Mouse (Mus musculus) heart, embryonic 14.5 days (tissue): ENCODE measurements around the gene Apex1. TPM values are rescaled to one million over a fixed set of nuclear protein-coding genes. Genes with fewer than 3 reads are reported as not detected.

Experiments used
- ATAC-seq: fragments of 200-750 bp; cut with Nextera tagmentation; 2 replicates; pipeline ENCODE4 v1.8.0; 2017; ENCODE audit warnings: low read depth, moderate TSS enrichment; ENCODE audit not compliant: insufficient number of reproducible peaks, insufficient read depth, low FRiP score
- H3K27ac ChIP-seq, 2 experiments: fragments of 200-500 bp in 1 of 2; fragments of 300-500 bp in 1 of 2; sonication (generic) in 1 of 2; replicated peaks in 1 of 2; 2 replicates each; pipeline ENCODE4 v1.5.1; 2012 to 2014; ENCODE audit warnings: low read depth in 2 of 2, low read length in 2 of 2, control low read depth in 1 of 2, mild to moderate bottlenecking in 1 of 2, mixed read lengths in 1 of 2; ENCODE audit not compliant: control insufficient read depth in 1 of 2, insufficient read depth in 1 of 2
- H3K27me3 ChIP-seq: fragments of 300-500 bp; sonication (generic); 2 replicates; pipeline ENCODE4 v1.6.1; 2014; ENCODE audit warnings: mild to moderate bottlenecking, low read length, control low read depth; ENCODE audit not compliant: control insufficient read depth, insufficient read depth
- H3K36me3 ChIP-seq: fragments of 300-500 bp; sonication (generic); 2 replicates; pipeline ENCODE4 v1.6.1; 2014; ENCODE audit warnings: mild to moderate bottlenecking, control low read depth, low read length, mixed read lengths; ENCODE audit not compliant: control insufficient read depth, insufficient read depth
- H3K4me1 ChIP-seq, 2 experiments: fragments of 200-500 bp in 1 of 2; fragments of 300-500 bp in 1 of 2; sonication (generic) in 1 of 2; 2 replicates each; pipeline ENCODE4 v1.6.1; 2012 to 2014; ENCODE audit warnings: low read length in 2 of 2, control low read depth in 1 of 2, mixed read lengths in 1 of 2; ENCODE audit not compliant: control insufficient read depth in 2 of 2, insufficient read depth in 2 of 2
- H3K4me2 ChIP-seq: fragments of 300-500 bp; sonication (generic); 2 replicates; pipeline ENCODE4 v1.6.1; 2014; ENCODE audit warnings: mild to moderate bottlenecking, low read length
- H3K4me3 ChIP-seq, 2 experiments: fragments of 200-500 bp in 1 of 2; fragments of 300-500 bp in 1 of 2; sonication (generic) in 1 of 2; 2 replicates each; pipeline ENCODE4 v1.5.1; 2012 to 2014; ENCODE audit warnings: low read length in 2 of 2, mild to moderate bottlenecking in 2 of 2, control low read depth in 1 of 2, low read depth in 1 of 2, moderate library complexity in 1 of 2; ENCODE audit not compliant: control insufficient read depth in 1 of 2, insufficient read depth in 1 of 2
- H3K9ac ChIP-seq: fragments of 300-500 bp; sonication (generic); 2 replicates; pipeline ENCODE4 v1.6.1; 2014; ENCODE audit warnings: mild to moderate bottlenecking, low read length
- H3K9me3 ChIP-seq: fragments of 300-500 bp; sonication (generic); 2 replicates; pipeline ENCODE4 v1.6.1; 2016; ENCODE audit warnings: low read length, control low read depth; ENCODE audit not compliant: control insufficient read depth
- WGBS: fragments of 180-500 bp; shearing (Covaris S2); extraction: QIAGEN DNeasy Blood & Tissue Kit; methylation state at CpG from one replicate; pipeline ENCODE4 v1.1.7; 2014; 5-methylcytosine and 5-hydroxymethylcytosine counted together
- polyA plus RNA-seq: library from polyadenylated mRNA; unstranded; fragments of >200 nt; fragmentation: Nextera tagmentation; extraction: Ambion mirVana; gene quantifications from 2 replicates; pipeline ENCODE4 v1.2.1, GENCODE M21; 2014

The Apex1 gene
- polyA plus RNA-seq, 1 experiment from 2014 or later: 132 TPM

DNA sequence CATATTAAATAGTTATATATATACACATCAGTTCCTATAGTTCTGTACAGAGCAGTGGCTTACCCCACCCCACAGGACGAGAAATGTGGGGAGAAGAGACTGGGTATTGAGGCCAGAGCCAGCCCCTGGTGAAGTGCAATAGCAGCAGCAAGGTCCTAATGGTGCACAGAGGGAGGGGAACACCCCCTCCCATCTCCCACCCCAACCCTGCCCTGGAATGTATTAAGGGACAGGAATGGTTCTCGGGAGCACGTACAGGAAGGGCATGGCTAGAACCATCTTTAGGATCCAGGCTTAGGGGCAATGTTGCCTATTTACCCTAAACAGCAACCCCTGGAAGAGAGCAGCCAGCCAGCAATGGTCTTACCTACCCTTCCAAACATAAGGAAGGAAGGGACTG, 2.6 kb downstream of the Apex1 start:
- 79% methylated on average over 3 of the region's 3 CpGs for WGBS
- H3K27ac ChIP-seq: no peak overlapping the region
- no peak overlapping the region for H3K4me2 ChIP-seq
- ATAC-seq: no peak
- H3K9me3 ChIP-seq: no peaks in the 10 kb centered on the region
- no peak overlapping the region for H3K9ac ChIP-seq
- H3K4me1 ChIP-seq: peaks cover 5 to 25% of the 10 kb centered on the region in 2 experiments; a peak in 3 of 4 replicates
- H3K4me3 ChIP-seq: no peak overlapping the region
- H3K27me3 ChIP-seq: no peaks in the 10 kb centered on the region
- H3K36me3 ChIP-seq: peaks cover 37% of the 10 kb centered on the region

DNA sequence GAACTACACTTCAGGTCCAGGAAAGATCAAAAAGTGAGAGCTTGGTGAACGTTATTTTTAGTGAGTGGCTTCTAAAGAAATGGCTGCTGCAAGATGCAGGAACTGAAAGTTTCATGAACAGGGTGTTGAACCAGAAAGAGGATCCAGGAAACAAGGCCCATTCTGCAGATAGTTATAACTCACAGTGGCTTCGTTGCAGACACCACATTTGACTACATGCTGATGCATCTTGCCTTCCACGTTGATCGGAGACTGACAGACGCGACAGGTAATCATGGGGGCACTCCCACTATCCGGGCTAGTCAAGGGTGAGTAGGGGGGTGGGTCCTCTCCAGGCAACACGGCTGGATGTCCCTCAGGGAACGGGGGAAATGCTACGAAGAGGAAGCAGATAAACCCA, 5.2 kb downstream of the Apex1 start:
- 15% methylated on average over 10 of the region's 10 CpGs for WGBS
- peak overlapping the region; percentile 71 for H3K4me2 ChIP-seq
- peaks cover 5 to 18% of the 10 kb centered on the region in 2 experiments; a peak in 3 of 4 replicates for H3K4me1 ChIP-seq
- peaks cover 37% of the 10 kb centered on the region for H3K36me3 ChIP-seq
- H3K9ac ChIP-seq: peak overlapping the region; percentile 100
- H3K9me3 ChIP-seq: no peaks in the 10 kb centered on the region
- peak overlapping the region; percentile 69 to 85; a peak in 3 of 4 replicates for H3K27ac ChIP-seq
- no peaks in the 10 kb centered on the region for H3K27me3 ChIP-seq
- H3K4me3 ChIP-seq: peak overlapping the region; percentile 86 to 97
- no peak for ATAC-seq

DNA sequence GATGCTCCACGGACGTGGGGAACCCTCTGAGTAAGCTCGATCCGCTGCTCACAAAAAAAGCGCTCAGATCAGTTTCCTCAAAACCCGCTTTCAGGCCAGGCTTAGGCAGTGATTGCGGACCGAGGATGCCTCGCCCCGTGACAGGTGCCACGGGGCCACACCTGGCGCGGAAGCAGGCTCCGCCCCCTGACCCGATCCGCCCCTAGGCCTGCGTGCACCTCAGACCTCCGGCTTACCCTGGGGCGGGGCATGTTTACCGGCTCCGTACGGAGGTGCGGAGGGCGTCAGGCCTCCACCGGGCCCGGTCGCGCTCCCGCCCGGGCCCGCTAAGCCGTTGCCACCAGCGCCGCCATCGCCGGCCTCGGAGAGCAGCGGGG, 5.6 kb downstream of the Apex1 start:
- Histone ChIP-seq H3K9me3 (no peaks in the 10 kb centered on the region), H3K4me1 (peaks cover 5 to 18% of the 10 kb centered on the region in 2 experiments; a peak in 3 of 4 replicates), H3K27ac (peak overlapping the region; percentile 69 to 85), H3K4me3 (peak overlapping the region; percentile 86 to 97), H3K4me2 (peak overlapping the region; percentile 71), H3K9ac (peak overlapping the region; percentile 100), H3K36me3 (peaks cover 37% of the 10 kb centered on the region), H3K27me3 (no peaks in the 10 kb centered on the region)
- peak; percentile 45 for ATAC-seq
- WGBS: 1% methylated on average over 38 of the region's 38 CpGs

DNA sequence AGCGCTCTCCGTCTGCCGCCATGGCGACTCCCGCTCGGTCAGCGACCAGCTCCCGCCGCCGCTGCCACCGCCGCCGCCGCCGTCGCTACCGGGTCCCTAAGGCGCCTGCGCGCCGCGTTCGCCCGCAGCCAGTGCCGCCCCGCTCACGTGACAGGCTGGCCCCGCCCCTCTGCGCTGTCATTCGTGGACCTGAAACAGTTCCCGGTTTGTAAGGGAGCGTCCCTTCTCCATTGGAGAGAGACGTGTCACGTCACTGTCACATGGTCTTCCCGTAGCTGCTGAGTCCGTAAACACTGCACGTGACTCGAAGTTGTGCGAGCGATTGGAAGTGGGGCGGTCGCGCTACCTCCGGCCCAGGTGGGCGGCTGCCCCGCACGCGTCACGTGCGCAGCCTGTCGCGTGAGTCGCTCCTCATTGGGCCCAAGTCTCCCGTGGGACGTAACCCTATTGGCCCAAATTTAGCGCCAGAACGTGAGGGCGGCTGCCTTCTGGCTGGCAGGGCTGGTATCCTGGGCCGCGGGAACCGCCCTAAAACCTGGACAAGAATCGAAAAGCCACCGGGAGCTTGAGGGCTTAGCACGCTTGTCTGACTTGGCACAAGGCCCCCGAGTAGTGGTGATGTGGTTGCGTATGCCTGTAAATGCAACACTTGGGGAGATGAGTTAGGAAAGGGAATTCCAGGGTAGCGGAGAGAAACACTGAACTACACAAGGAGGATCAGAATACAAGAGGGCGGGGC, 6.2 kb downstream of the Apex1 start, which contains the start of the genes Pip4p1 and Pnp:
Gene Pip4p1, minus strand, starts transcription at position 103 of the 739 bp plus-strand sequence.
Gene Pnp, plus strand, starts transcription at position 329 of the 739 bp plus-strand sequence.
- peak; percentile 99 for ATAC-seq

DNA sequence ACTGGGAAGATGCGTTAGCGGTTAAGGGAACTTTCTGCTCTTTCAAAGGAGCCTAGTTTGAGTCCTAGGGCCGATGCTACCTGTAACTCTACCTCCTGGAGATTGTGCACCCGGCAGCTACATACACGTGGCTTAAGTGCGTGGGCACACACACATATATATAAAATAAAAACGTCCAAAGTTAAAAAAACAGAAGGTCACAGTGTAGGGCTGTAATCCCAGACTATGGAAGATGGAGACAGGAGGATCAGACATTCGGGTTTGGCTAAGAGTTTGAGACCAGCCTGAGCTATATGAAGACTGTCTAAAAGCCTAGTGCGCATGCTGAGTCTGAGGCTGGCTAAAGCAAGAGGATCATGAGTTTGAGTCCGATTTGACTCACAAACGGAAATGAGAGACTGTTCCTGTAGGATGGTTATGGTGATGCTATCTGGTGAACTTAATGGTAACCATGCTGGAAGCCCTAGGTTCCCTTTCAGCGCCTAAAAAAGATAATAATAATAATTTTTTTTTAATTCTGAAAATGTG, 6.8 kb downstream of the Apex1 start:
- H3K4me2 ChIP-seq: peak overlapping the region; percentile 84
- H3K9ac ChIP-seq: peak overlapping the region; percentile 80
- WGBS: 12% methylated on average over 12 of the region's 12 CpGs
- H3K27me3 ChIP-seq: no peaks in the 10 kb centered on the region
- H3K4me3 ChIP-seq: peak overlapping the region; percentile 86 to 97
- H3K9me3 ChIP-seq: no peaks in the 10 kb centered on the region
- H3K36me3 ChIP-seq: peaks cover 30% of the 10 kb centered on the region
- peaks cover 5 to 10% of the 10 kb centered on the region in 2 experiments; a peak in 3 of 4 replicates for H3K4me1 ChIP-seq
- ATAC-seq: no peak
- H3K27ac ChIP-seq: peak overlapping the region; percentile 89 to 97

More for the DNA sequence above, 6.2 kb downstream of the Apex1 start, which contains the start of the genes Pip4p1 and Pnp:
- peaks cover 5 to 13% of the 10 kb centered on the region in 2 experiments; a peak in 3 of 4 replicates for H3K4me1 ChIP-seq
- H3K4me3 ChIP-seq: peak within 1 kb of the TSS; percentile 86 to 97
- no peaks in the 10 kb centered on the region for H3K9me3 ChIP-seq
- peaks cover 36% of the 10 kb centered on the region for H3K36me3 ChIP-seq
- peak within 1 kb of the TSS; percentile 84 for H3K4me2 ChIP-seq
- peak within 1 kb of the TSS; percentile 89 to 97 for H3K27ac ChIP-seq
- H3K27me3 ChIP-seq: no peaks in the 10 kb centered on the region
- under 1% methylated on average over 68 of the region's 68 CpGs for whole genome bisulfite sequencing
- peak within 1 kb of the TSS; percentile 100 for H3K9ac ChIP-seq

DNA sequence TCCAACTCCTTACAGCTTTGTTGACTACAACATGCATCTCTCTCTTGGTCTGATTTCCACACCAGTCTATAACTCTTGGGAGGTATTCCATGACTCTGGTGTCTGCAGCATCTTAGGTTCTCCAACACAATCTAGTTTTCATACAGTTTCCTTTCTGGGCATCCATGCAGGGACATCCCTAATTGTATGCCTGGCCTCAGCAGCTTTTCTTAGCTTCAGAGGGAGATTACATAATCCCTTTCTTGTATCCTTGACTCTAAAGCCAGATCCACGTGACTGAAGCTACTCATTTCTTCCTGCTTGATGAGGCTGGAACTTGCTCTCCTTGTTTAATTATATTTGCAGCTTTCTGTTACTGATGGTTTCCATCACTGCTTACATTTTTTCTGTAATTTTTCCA, 11.9 kb downstream of the Apex1 start:
- Histone ChIP-seq H3K4me2 (no peak overlapping the region), H3K36me3 (no peaks in the 10 kb centered on the region), H3K4me3 (no peak overlapping the region), H3K27ac (no peak overlapping the region), H3K27me3 (no peaks in the 10 kb centered on the region), H3K9me3 (no peaks in the 10 kb centered on the region), H3K9ac (no peak overlapping the region), H3K4me1 (no peaks in the 10 kb centered on the region)
- ATAC-seq: no peak
- WGBS: 60% methylated on average over 1 of the region's 1 CpGs

DNA sequence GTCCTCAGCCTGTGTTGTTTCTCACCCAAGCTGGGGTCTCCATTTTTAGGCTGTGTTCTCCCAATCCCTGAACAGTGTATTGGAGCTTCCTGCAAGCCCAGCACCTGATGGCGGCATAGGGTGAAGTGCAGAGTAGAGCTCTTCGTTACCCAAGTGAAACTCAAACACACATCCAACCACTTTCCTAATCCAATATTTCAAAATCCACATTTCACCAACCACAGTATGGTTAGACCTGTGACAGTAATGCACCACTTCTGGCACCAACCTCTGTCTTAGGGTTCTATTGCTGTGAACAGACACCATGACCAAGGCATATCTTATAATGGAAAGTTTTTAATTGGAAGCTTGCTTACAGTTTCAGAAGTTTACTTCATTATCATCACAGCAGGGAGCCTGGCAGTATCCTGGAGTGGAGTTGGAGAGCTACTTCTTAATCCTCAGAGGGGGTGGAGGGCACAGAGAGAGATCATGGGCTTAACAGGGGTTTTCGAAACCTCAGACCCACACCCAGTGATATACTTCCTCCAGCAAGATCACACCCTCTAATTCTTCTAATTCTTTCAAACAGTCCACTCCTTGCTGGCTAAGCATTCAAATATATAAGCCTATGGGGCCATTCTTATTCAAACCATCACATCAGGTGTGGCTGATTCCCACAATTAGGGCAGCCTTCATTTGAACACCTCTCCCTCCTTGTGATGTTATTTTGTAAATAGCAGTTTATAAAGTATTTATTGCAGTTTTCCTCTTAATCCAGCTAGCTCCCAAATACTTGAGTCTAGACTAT, 13.5 kb downstream of the Apex1 start:
- WGBS: 79% methylated on average over 3 of the region's 3 CpGs
- H3K9ac ChIP-seq: no peak overlapping the region
- H3K27me3 ChIP-seq: no peaks in the 10 kb centered on the region
- no peak overlapping the region for H3K4me2 ChIP-seq
- no peaks in the 10 kb centered on the region for H3K9me3 ChIP-seq
- no peak overlapping the region for H3K4me3 ChIP-seq
- H3K4me1 ChIP-seq: no peaks in the 10 kb centered on the region
- H3K27ac ChIP-seq: no peak overlapping the region
- ATAC-seq: no peak
- no peaks in the 10 kb centered on the region for H3K36me3 ChIP-seq
